Mouse (Mus musculus) C2C12 (cell line): Measurements from ENCODE around the gene Hist1h2an.
"Not testable (repeated sequence)": the region's sequence is repeated elsewhere in the genome, so short reads cannot be mapped to it uniquely, and the experiment has no call there.

Experiments used
- CTCF ChIP-seq: IDR thresholded peaks from one replicate; pipeline ENCODE4 v1.5.1; 2011; ENCODE audit not compliant: control insufficient read depth, insufficient read depth, insufficient read length
- MAX ChIP-seq: IDR thresholded peaks from one replicate; pipeline ENCODE4 v1.6.1; 2011; ENCODE audit warnings: mild to moderate bottlenecking, control low read depth
- MYOG ChIP-seq: IDR thresholded peaks from one replicate; pipeline ENCODE4 v1.6.1; 2011; ENCODE audit not compliant: control insufficient read depth, insufficient read length; ENCODE audit errors: extremely low read depth

DNA sequence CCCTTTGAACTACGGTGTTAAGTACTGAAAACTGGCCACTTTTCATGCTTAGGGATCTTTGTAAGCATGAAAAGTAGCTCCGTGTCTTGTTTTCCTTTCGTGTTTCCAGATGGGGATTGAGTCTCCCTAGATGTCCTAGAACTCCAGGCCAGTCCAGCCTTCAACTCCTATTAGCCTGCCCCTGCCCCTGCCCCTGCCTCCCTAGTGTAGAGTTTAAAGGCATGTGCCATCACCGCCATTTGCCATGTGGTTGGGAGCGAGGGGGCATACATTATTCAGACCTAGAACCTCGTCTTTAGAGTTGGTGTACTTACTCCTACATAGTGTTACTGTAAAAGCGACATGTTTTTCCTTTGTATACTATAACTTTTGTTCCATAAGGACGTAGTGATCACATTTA lies 24.1 kb upstream of the Hist1h2an start:
- not testable (repeated sequence) for TF ChIP-seq MAX, CTCF, MYOG
